Mouse (Mus musculus): Measurements from ENCODE around the gene Apc2.

DNA sequence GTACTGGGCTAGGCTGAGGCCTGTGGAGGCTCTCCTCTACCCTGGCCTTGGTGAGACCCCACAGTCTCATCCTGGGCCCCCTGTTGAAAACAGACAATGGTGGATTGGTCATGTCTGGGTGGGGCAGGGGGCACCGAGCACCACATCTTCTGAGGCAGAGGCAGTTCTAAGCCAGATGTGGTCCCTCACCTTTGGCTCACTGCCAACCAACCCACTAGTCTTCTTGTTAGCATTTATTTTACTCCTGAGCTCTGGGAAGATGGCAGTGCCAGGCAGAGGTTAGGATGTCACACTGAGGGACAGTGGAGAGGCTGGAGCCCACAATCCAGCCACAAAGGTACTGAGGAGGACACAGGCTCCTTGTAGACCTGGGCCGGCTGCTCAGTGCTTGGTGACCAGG is 37.8 kb upstream of the Apc2 start:
- TF ChIP-seq CTCF (IDR thresholded peaks at IDR 0.05; ENCODE audit: control insufficient read depth, insufficient read depth, insufficient replicate concordance, low read depth, low read length) (no peak), POLR2A (IDR thresholded peaks at IDR 0.05; ENCODE audit: control insufficient read depth, low read depth, low read length) (no peak)

Measured in testis, adult 2 months (tissue).